Mouse (Mus musculus) ES-E14 (cell line): ENCODE measurements around the gene Tanc2.

Source experiments
- CHD2 ChIP-seq: IDR thresholded peaks from 2 replicates; pipeline ENCODE4 v1.6.1; 2014; ENCODE audit warnings: mild to moderate bottlenecking, low read depth, low read length, inconsistent platforms
- HCFC1 ChIP-seq: IDR thresholded peaks from 2 replicates; pipeline ENCODE4 v1.6.1; 2012; ENCODE audit warnings: low read length, inconsistent platforms, borderline replicate concordance; ENCODE audit not compliant: insufficient read depth
- MAFK ChIP-seq: IDR thresholded peaks from 2 replicates; pipeline ENCODE4 v1.6.1; 2014; ENCODE audit warnings: mild to moderate bottlenecking, low read depth, low read length, inconsistent platforms; ENCODE audit not compliant: insufficient read depth
- ZC3H11A ChIP-seq: IDR thresholded peaks from 2 replicates; pipeline ENCODE4 v1.6.1; 2012; ENCODE audit warnings: low read depth, mild to moderate bottlenecking, inconsistent platforms, low read length, borderline replicate concordance
- ZNF384 ChIP-seq: IDR thresholded peaks from 2 replicates; pipeline ENCODE4 v1.6.1; 2012; ENCODE audit warnings: low read depth, low read length, inconsistent platforms

- no peak for TF ChIP-seq MAFK
- no peak for TF ChIP-seq ZC3H11A
- no peak for TF ChIP-seq ZNF384
- TF ChIP-seq HCFC1 = no peak
- no peak for TF ChIP-seq CHD2
Observed at GRCm38 (mm10) chr11:105941973-105942372, 352.2 kb downstream of the Tanc2 start.
